ENCODE assay signal across 23 mouse cellular contexts in the genomic region with DNA sequence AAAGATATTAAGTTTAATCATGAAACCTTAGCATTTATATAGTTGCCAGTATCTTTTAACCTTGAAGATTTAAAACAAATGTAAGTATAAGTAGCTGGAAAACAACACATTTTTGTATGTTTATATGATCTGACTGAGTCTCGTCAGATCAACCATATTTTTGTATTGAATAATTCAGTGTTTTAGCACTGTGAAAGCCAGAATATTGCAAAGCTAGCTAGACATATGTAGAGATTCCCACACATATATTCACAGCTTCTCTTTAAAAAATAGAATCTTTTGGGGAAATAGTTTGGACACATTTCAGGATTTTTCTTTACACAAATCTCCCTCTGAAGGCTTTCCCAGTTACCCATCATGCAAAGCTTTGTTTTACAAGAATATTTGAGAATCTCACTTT.
"Had no signal": no experiment of that assay in that cellular context is flagged by ENCODE, and none has a peak within 500 bp of the region (broad histone marks: within the 10 kb centered on the region; RNA-seq: fewer than 3 reads in every experiment).

No protein-coding gene starts in this region.

- ATAC-seq: intestine, embryonic 16.5 days; liver, postnatal 0 days; lung, postnatal 0 days; midbrain, embryonic 15.5 days had no signal

- H3K27me3 ChIP-seq: limb, embryonic 12.5 days; limb, embryonic 15.5 days; midbrain, embryonic 12.5 days; midbrain, embryonic 15.5 days; neural tube, embryonic 12.5 days; neural tube, embryonic 15.5 days had no signal

- H3K9ac ChIP-seq: limb, embryonic 12.5 days; limb, embryonic 15.5 days; liver, embryonic 14.5 days; liver, postnatal 0 days; lung, embryonic 14.5 days; midbrain, embryonic 12.5 days; midbrain, embryonic 15.5 days; neural tube, embryonic 12.5 days; neural tube, embryonic 15.5 days had no signal

- H3K36me3 ChIP-seq: limb, embryonic 12.5 days; limb, embryonic 15.5 days; midbrain, embryonic 12.5 days; midbrain, embryonic 15.5 days; neural tube, embryonic 12.5 days; neural tube, embryonic 15.5 days had no signal

- H3K4me3 ChIP-seq: limb, embryonic 12.5 days; limb, embryonic 15.5 days; midbrain, embryonic 12.5 days; midbrain, embryonic 15.5 days; neural tube, embryonic 12.5 days; neural tube, embryonic 15.5 days had no signal

- H3K27ac ChIP-seq: kidney, postnatal 0 days; limb, embryonic 12.5 days; limb, embryonic 15.5 days; liver, embryonic 14.5 days; macrophage; midbrain, embryonic 12.5 days; midbrain, embryonic 15.5 days; neural tube, embryonic 12.5 days; neural tube, embryonic 15.5 days had no signal

- H3K4me2 ChIP-seq: limb, embryonic 12.5 days; limb, embryonic 15.5 days; liver, embryonic 11.5 days; lung, embryonic 14.5 days; midbrain, embryonic 12.5 days; midbrain, embryonic 15.5 days; neural tube, embryonic 12.5 days; neural tube, embryonic 15.5 days had no signal

- H3K4me1 ChIP-seq: limb, embryonic 12.5 days; limb, embryonic 15.5 days; midbrain, embryonic 12.5 days; midbrain, embryonic 15.5 days; neural tube, embryonic 12.5 days; neural tube, embryonic 15.5 days had no signal

- DNase-seq: kidney, adult 18-20 months; kidney, adult 9 months; kidney, postnatal 25 days; layer of hippocampus, postnatal 36 days; left cerebral cortex, postnatal 4 days; liver, postnatal 0 days; lung, embryonic 14.5 days; right cerebral cortex, postnatal 25 days; thymus, adult 2 months; thymus, postnatal 14 days; thymus, postnatal 4 days had no signal

- H3K9me3 ChIP-seq: limb, embryonic 12.5 days; limb, embryonic 15.5 days; midbrain, embryonic 12.5 days; midbrain, embryonic 15.5 days; neural tube, embryonic 12.5 days; neural tube, embryonic 15.5 days had no signal
